Mouse (Mus musculus) liver (tissue): ENCODE measurements at regions not wholly inside any gene's neighbourhood (a gene's known extent, or its start where the extent isn't known, plus 50 kb on each side); places are given as distances from the start of the nearest gene placed in this dataset.

Experiments
- DNase-seq: peaks from one replicate; pipeline ENCODE4 v3.0.0-alpha.2; 2020; ENCODE audit warnings: mixed read lengths

- DNase-seq, result no peak
Measured at GRCm38 (mm10) chr11:111450811-111451494, 385.0 kb downstream of the Kcnj2 start.

- DNase-seq, result no peak
Measured at GRCm38 (mm10) chr11:111460046-111460445, 394.1 kb downstream of the Kcnj2 start.

- DNase-seq, result no peak
Measured at GRCm38 (mm10) chr11:111484981-111485380, 419.0 kb downstream of the Kcnj2 start.

GRCm38 (mm10) chr11:111512471-111512870 is 446.5 kb downstream of the Kcnj2 start:
- no peak for DNase-seq

GRCm38 (mm10) chr11:111522716-111523115 is 456.8 kb downstream of the Kcnj2 start:
- no peak for DNase-seq

- DNase-seq, result peak; percentile 53
Measured at GRCm38 (mm10) chr11:111523465-111523864, 457.5 kb downstream of the Kcnj2 start.

GRCm38 (mm10) chr11:111526010-111526742 is 460.2 kb downstream of the Kcnj2 start:
- DNase-seq, result no peak

GRCm38 (mm10) chr11:111529591-111529990 is 463.6 kb downstream of the Kcnj2 start:
- no peak for DNase-seq

- DNase-seq, result no peak
Measured at GRCm38 (mm10) chr11:111530912-111531311, 464.9 kb downstream of the Kcnj2 start.

- no peak for DNase-seq
Measured at GRCm38 (mm10) chr11:111532457-111532856, 466.5 kb downstream of the Kcnj2 start.

GRCm38 (mm10) chr11:111536040-111536836 is 470.3 kb downstream of the Kcnj2 start:
- DNase-seq, result peak; percentile 53

- DNase-seq, result peak; percentile 32
Measured at GRCm38 (mm10) chr11:111537654-111538053, 471.7 kb downstream of the Kcnj2 start.

- DNase-seq, result no peak
Measured at GRCm38 (mm10) chr11:111539960-111540359, 474.0 kb downstream of the Kcnj2 start.

GRCm38 (mm10) chr11:111545291-111545690 is 479.3 kb downstream of the Kcnj2 start:
- no peak for DNase-seq

GRCm38 (mm10) chr11:111555131-111555530 is 489.2 kb downstream of the Kcnj2 start:
- DNase-seq, result no peak

- DNase-seq, result no peak
Measured at GRCm38 (mm10) chr11:111555615-111556014, 489.7 kb downstream of the Kcnj2 start.

- no peak for DNase-seq
Measured at GRCm38 (mm10) chr11:111558302-111559140, 492.6 kb downstream of the Kcnj2 start.

GRCm38 (mm10) chr11:111563171-111563570 is 497.2 kb downstream of the Kcnj2 start:
- no peak for DNase-seq

GRCm38 (mm10) chr11:111568041-111568440 is 502.1 kb downstream of the Kcnj2 start:
- no peak for DNase-seq

GRCm38 (mm10) chr11:111568876-111569275 is 502.9 kb downstream of the Kcnj2 start:
- no peak for DNase-seq

- DNase-seq, result no peak
Measured at GRCm38 (mm10) chr11:111577883-111578282, 511.9 kb downstream of the Kcnj2 start.

- no peak for DNase-seq
Measured at GRCm38 (mm10) chr11:111582980-111583379, 517.0 kb downstream of the Kcnj2 start.

- no peak for DNase-seq
Measured at GRCm38 (mm10) chr11:111583606-111584005, 517.6 kb downstream of the Kcnj2 start.
